ENCODE assay signal across 20 mouse cellular contexts in the genomic region with DNA sequence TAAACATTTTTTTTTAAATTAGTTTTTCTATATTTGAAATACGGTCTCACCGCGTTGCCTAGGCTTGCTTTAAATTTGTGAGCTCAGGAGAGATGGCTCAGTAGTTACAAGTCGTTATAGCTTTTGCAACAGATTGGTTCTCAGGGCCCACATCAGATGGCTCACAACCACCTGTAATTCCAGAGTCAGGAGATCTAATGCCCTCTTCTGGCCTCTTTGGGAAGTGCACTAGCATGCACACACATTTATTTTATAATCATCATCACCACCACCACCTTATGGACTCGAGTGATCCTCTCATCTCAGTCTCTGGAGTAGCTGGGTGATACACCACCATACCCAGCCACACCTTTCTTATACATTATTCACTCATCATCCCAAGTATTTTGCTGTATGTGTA.
DNase-seq lines count a peak whose midpoint lies in the region; ATAC-seq and TF ChIP-seq lines count a peak whose summit lies in the region.
"Had no signal": no experiment of that assay in that cellular context is flagged by ENCODE, and none has a peak within 500 bp of the region (broad histone marks: within the 10 kb centered on the region; RNA-seq: fewer than 3 reads in every experiment).

No protein-coding gene starts in this region.

- 95% methylated on average over 5 of the region's 5 CpGs for WGBS in kidney, adult 2 months
- WGBS in neural tube, embryonic 15.5 days: 97% methylated on average over 5 of the region's 5 CpGs
- 94% methylated on average over 5 of the region's 5 CpGs for WGBS in stomach, postnatal 0 days

- no peaks in the 10 kb centered on the region for H3K4me1 ChIP-seq in kidney, adult 2 months (ENCODE audit: control insufficient read depth, insufficient read depth, low read length)
- H3K4me1 ChIP-seq in neural tube, embryonic 15.5 days: 0 out of 2 replicates have a peak, but pooled peaks cover 6% of the 10 kb centered on the region
- H3K4me1 ChIP-seq in ES-E14 (ENCODE audit: control insufficient read depth in 2 of 2, insufficient read depth in 2 of 2, low read length in 2 of 2, poor library complexity in 1 of 2): peaks cover 0 to 2% of the 10 kb centered on the region in 2 experiments; a peak in 1 of 4 replicates
- H3K4me1 ChIP-seq in stomach, postnatal 0 days (replicated peaks; ENCODE audit: control insufficient read depth, insufficient read depth): peaks cover 4% of the 10 kb centered on the region; the same call in 1 of the 2 replicates

- ATAC-seq in neural tube, embryonic 15.5 days (ENCODE audit: low FRiP score): no peak
- no peak for ATAC-seq in stomach, postnatal 0 days (ENCODE audit: low FRiP score, low TSS enrichment)
- ATAC-seq: forebrain, embryonic 14.5 days; midbrain, embryonic 15.5 days had no signal

- H3K9ac ChIP-seq in neural tube, embryonic 15.5 days (replicated peaks): no peak overlapping the region
- H3K9ac ChIP-seq in ES-E14 (ENCODE audit: insufficient read depth, low read depth, low read length, poor library complexity, severe bottlenecking): no peak overlapping the region
- no peak overlapping the region for H3K9ac ChIP-seq in stomach, postnatal 0 days (ENCODE audit: low read length)
- H3K9ac ChIP-seq: heart, embryonic 15.5 days; midbrain, embryonic 15.5 days; stomach, embryonic 15.5 days had no signal

- no peaks in the 10 kb centered on the region for H3K27me3 ChIP-seq in kidney, adult 2 months (replicated peaks; ENCODE audit: control insufficient read depth, insufficient read depth, low read length)
- H3K27me3 ChIP-seq in neural tube, embryonic 15.5 days (replicated peaks): no peaks in the 10 kb centered on the region; the same call in 1 of the 2 replicates
- no peaks in the 10 kb centered on the region for H3K27me3 ChIP-seq in stomach, postnatal 0 days (ENCODE audit: control insufficient read depth, insufficient read depth, low read length)
- H3K27me3 ChIP-seq: heart, embryonic 15.5 days; stomach, embryonic 15.5 days had no signal

- no peak overlapping the region for H3K27ac ChIP-seq in kidney, adult 2 months (ENCODE audit: insufficient read depth, low read depth, low read length)
- H3K27ac ChIP-seq in neural tube, embryonic 15.5 days (replicated peaks): no peak overlapping the region
- H3K27ac ChIP-seq in ES-E14 (ENCODE audit: insufficient read depth, low read depth, low read length, poor library complexity, severe bottlenecking): no peak overlapping the region
- no peak overlapping the region for H3K27ac ChIP-seq in stomach, postnatal 0 days (replicated peaks)
- H3K27ac ChIP-seq: heart, embryonic 15.5 days; hindbrain, embryonic 10.5 days; left cerebral cortex, adult 2 months; macrophage; midbrain, embryonic 15.5 days; stomach, embryonic 15.5 days had no signal

- H3K4me2 ChIP-seq in neural tube, embryonic 15.5 days: no peak overlapping the region
- H3K4me2 ChIP-seq in stomach, postnatal 0 days (replicated peaks; ENCODE audit: low read depth): no peak overlapping the region
- H3K4me2 ChIP-seq: heart, embryonic 15.5 days; midbrain, embryonic 15.5 days; stomach, embryonic 15.5 days had no signal

- no peak for DNase-seq in kidney, adult 2 months
- DNase-seq in kidney, postnatal 4 days: no peak
- peak; percentile 8 for DNase-seq in neural tube, embryonic 10.5 days (ENCODE audit: extremely low spot score, low spot score)
- peak; percentile 40 for DNase-seq in ES-E14 (ENCODE audit: low read depth, low spot score)
- DNase-seq in stomach, postnatal 0 days (ENCODE audit: low spot score): no peak
- DNase-seq in cerebellum, adult 9-11 months: no peak
- DNase-seq in cerebellum, postnatal 4 days (ENCODE audit: low spot score in 2 of 2): no peak
- DNase-seq: adrenal gland, postnatal 10 days; cerebellum, adult 11-12 months; kidney, postnatal 10 days; right cerebral cortex, adult 18-20 months had no signal

- 0 out of 2 replicates have a peak, but pooled peaks have one; percentile 7 for TF ChIP-seq CTCF in kidney, adult 2 months (conservative IDR thresholded peaks at IDR 0.05; ENCODE audit: insufficient read depth, insufficient read length, low read depth, low read length)
- peak; percentile 40 for TF ChIP-seq CTCF in stomach, postnatal 0 days (IDR thresholded peaks at IDR 0.05; ENCODE audit: low read depth)

- H3K36me3 ChIP-seq in kidney, adult 2 months (ENCODE audit: control insufficient read depth, insufficient read depth, low read length): no peaks in the 10 kb centered on the region
- no peaks in the 10 kb centered on the region for H3K36me3 ChIP-seq in neural tube, embryonic 15.5 days
- H3K36me3 ChIP-seq in ES-E14 (ENCODE audit: control insufficient read depth, insufficient read depth, low read length, poor library complexity, severe bottlenecking): no peaks in the 10 kb centered on the region
- no peaks in the 10 kb centered on the region for H3K36me3 ChIP-seq in stomach, postnatal 0 days (ENCODE audit: control insufficient read depth, insufficient read depth, low read length)
- H3K36me3 ChIP-seq: heart, embryonic 15.5 days; hindbrain, embryonic 10.5 days; midbrain, embryonic 15.5 days; stomach, embryonic 15.5 days had no signal

- no peak overlapping the region for H3K4me3 ChIP-seq in kidney, adult 2 months (ENCODE audit: insufficient read depth, low read depth, low read length)
- no peak overlapping the region for H3K4me3 ChIP-seq in neural tube, embryonic 15.5 days (replicated peaks)
- no peak overlapping the region for H3K4me3 ChIP-seq in ES-E14 (ENCODE audit: insufficient read depth in 1 of 2, low read depth in 1 of 2, low read length in 2 of 2, poor library complexity in 1 of 2, severe bottlenecking in 1 of 2)
- H3K4me3 ChIP-seq in stomach, postnatal 0 days (ENCODE audit: low read depth, low read length): no peak overlapping the region
- H3K4me3 ChIP-seq: erythroblast, embryonic 14.5 days; heart, embryonic 15.5 days; hindbrain, embryonic 10.5 days; left cerebral cortex, adult 2 months; midbrain, embryonic 15.5 days; stomach, embryonic 15.5 days had no signal

- in situ Hi-C loops in ES-E14 (cut with MboI; ENCODE audit: low sequenced_read_pairs in 2 of 2, unreplicated experiment in 2 of 2): no loop called here

- no peaks in the 10 kb centered on the region for H3K9me3 ChIP-seq in neural tube, embryonic 15.5 days (replicated peaks)
- no peaks in the 10 kb centered on the region for H3K9me3 ChIP-seq in ES-E14 (ENCODE audit: control insufficient read depth, insufficient read depth, low read depth, low read length)
- no peaks in the 10 kb centered on the region for H3K9me3 ChIP-seq in stomach, postnatal 0 days (ENCODE audit: control insufficient read depth, low read length)
- H3K9me3 ChIP-seq: heart, embryonic 15.5 days; midbrain, embryonic 15.5 days; stomach, embryonic 15.5 days had no signal

- no peak for TF ChIP-seq POLR2A in kidney, adult 2 months (IDR thresholded peaks at IDR 0.05; ENCODE audit: low read depth, low read length)

- TF ChIP-seq EP300 in stomach, postnatal 0 days (optimal IDR thresholded peaks at IDR 0.05): no peak

TF ChIP-seq in ES-E14, 5 proteins besides CTCF, POLR2A, EP300 and RAD21:
- peak; percentile 79 for TF ChIP-seq ZC3H11A (IDR thresholded peaks at IDR 0.05; ENCODE audit: borderline replicate concordance, low read depth, low read length)
- TF ChIP-seq HCFC1 (IDR thresholded peaks at IDR 0.05; ENCODE audit: borderline replicate concordance, insufficient read depth, low read length): no peak

Comparison
In these comparisons a context has a peak if more than half of its experiments do, and no peak if none do; other contexts are left out.
1. DNase-seq: peak in neural tube, embryonic 10.5 days (single experiment) and ES-E14 (single experiment); none in kidney, adult 2 months (single experiment), kidney, postnatal 4 days (0 of 2), stomach, postnatal 0 days (single experiment), cerebellum, adult 9-11 months (single experiment) and cerebellum, postnatal 4 days (0 of 2).